Mouse (Mus musculus) thymus, adult 2 months (tissue): ENCODE data around the gene Cend1. TPM values are rescaled to one million over a fixed set of nuclear protein-coding genes. Genes with fewer than 3 reads are reported as not detected.
"Not testable (repeated sequence)": the region's sequence is repeated elsewhere in the genome, so short reads cannot be mapped to it uniquely, and the experiment has no call there.

ENCODE experiments used
- DNase-seq: peaks from one replicate; pipeline ENCODE4 v3.0.0; 2021
- H3K27ac ChIP-seq: fragments of 200-500 bp; 2 replicates; pipeline ENCODE4 v1.5.1; 2012; ENCODE audit warnings: low read length, control low read depth; ENCODE audit not compliant: control insufficient read depth, insufficient read depth
- H3K27me3 ChIP-seq: fragments of 200-500 bp; 2 replicates; pipeline ENCODE4 v1.6.1; 2012; ENCODE audit warnings: mild to moderate bottlenecking, low read length, moderate library complexity, mixed read lengths; ENCODE audit not compliant: control insufficient read depth, insufficient read depth
- H3K36me3 ChIP-seq: fragments of 200-500 bp; 2 replicates; pipeline ENCODE4 v1.6.1; 2012; ENCODE audit warnings: mild to moderate bottlenecking, low read length, moderate library complexity; ENCODE audit not compliant: control insufficient read depth, insufficient read depth
- H3K4me1 ChIP-seq: fragments of 200-500 bp; replicated peaks from 2 replicates; pipeline ENCODE4 v1.6.1; 2012; ENCODE audit warnings: low read length; ENCODE audit not compliant: control insufficient read depth, insufficient read depth
- H3K4me3 ChIP-seq: fragments of 200-500 bp; 2 replicates; pipeline ENCODE4 v1.5.1; 2012; ENCODE audit warnings: mild to moderate bottlenecking, low read length, control low read depth, moderate library complexity; ENCODE audit not compliant: control insufficient read depth, insufficient read depth
- CTCF ChIP-seq: fragments of 200-500 bp; IDR thresholded peaks from 2 replicates; pipeline ENCODE4 v1.5.1; 2012; ENCODE audit warnings: mild to moderate bottlenecking, control low read depth, low read length, moderate library complexity, borderline replicate concordance; ENCODE audit not compliant: control insufficient read depth, poor library complexity, insufficient read depth; ENCODE audit errors: extremely low read depth
- POLR2A ChIP-seq: fragments of 200-500 bp; IDR thresholded peaks from 2 replicates; pipeline ENCODE4 v1.6.1; 2012; ENCODE audit warnings: mild to moderate bottlenecking, low read length, control low read depth, moderate library complexity; ENCODE audit not compliant: control insufficient read depth, poor library complexity, insufficient read depth; ENCODE audit errors: extremely low read depth
- WGBS: fragments of 180-500 bp; shearing (Covaris S2); methylation state at CpG from one replicate; pipeline ENCODE4 v1.1.7; 2018; 5-methylcytosine and 5-hydroxymethylcytosine counted together
- polyA plus RNA-seq: library from polyadenylated mRNA; depleted of rRNA; stranded (reverse); fragments of >200 nt; gene quantifications from 2 replicates; pipeline ENCODE4 v1.2.3, GENCODE M21; 2012

The Cend1 gene
- polyA plus RNA-seq, 1 experiment = 0.63 TPM

DNA sequence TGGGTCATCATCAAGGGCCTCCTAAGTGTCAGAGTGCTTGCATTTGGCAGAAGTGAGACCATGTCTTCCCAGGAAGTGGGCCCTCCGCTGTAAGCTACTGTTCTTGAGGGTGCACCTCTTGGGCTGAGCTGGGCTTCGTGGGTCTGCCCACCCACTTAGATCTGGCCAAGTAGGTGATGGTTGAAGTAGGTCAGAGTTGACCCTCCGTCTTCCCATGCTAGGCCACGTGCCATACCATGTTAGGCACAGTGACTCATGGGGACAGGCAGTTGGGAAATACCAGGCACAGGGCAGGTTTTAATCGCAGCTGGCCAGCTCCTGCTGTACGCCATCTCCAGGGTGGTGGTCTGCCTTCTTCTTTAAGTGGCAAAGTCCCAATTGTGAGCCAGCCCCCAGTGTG lies 27.4 kb upstream of the Cend1 start:
- Histone ChIP-seq H3K27ac (no peak overlapping the region), H3K27me3 (no peaks in the 10 kb centered on the region; the same call in 1 of the 2 replicates), H3K4me1 (peaks cover 23% of the 10 kb centered on the region), H3K4me3 (no peak overlapping the region), H3K36me3 (no peaks in the 10 kb centered on the region)
- 91% methylated on average over 6 of the region's 6 CpGs for WGBS
- DNase-seq = no peak
- TF ChIP-seq CTCF = no peak
- TF ChIP-seq POLR2A = no peak

DNA sequence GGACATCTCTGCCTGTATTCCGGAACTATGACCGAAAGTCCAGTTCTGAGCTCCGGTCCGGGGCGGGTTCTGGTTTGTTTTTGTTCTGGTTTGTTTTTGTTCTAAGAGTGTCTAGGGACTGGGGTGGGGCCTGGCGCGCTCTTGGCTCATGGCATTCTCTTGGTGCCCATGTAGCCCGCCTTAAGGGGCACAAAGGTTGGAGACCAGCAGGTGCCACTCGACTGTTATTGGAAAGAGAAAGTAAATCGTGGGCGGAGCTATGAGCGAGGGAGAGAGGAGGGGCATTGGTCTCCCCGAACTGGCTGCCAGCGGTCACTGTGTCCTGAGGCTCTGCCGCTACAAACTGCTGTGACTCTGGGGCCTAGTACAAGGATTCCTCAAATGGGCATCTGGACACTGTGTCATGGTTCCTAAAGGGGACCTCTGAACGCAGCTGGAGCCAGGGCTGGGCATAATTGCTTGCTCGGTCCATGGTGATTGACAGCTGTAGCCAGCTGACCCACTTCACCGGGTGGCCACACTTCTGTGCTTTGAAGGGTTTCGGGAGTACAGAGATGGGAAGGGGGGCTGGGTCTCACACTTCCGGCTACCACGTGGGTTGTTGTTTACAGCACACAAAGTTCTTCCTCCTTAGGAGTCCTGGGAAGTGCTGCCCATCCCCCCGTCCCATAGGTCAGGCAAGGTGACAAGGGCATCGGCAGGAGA lies 26.5 kb upstream of the Cend1 start:
- WGBS = 2% methylated on average over 23 of the region's 23 CpGs
- Histone ChIP-seq H3K4me3 (peak overlapping the region; percentile 67), H3K36me3 (no peaks in the 10 kb centered on the region), H3K4me1 (peaks cover 20% of the 10 kb centered on the region), H3K27me3 (no peaks in the 10 kb centered on the region; the same call in 1 of the 2 replicates), H3K27ac (peak overlapping the region; percentile 11; the same call in 1 of the 2 replicates)
- DNase-seq = peak; percentile 54
- no peak for TF ChIP-seq CTCF
- no peak for TF ChIP-seq POLR2A

DNA sequence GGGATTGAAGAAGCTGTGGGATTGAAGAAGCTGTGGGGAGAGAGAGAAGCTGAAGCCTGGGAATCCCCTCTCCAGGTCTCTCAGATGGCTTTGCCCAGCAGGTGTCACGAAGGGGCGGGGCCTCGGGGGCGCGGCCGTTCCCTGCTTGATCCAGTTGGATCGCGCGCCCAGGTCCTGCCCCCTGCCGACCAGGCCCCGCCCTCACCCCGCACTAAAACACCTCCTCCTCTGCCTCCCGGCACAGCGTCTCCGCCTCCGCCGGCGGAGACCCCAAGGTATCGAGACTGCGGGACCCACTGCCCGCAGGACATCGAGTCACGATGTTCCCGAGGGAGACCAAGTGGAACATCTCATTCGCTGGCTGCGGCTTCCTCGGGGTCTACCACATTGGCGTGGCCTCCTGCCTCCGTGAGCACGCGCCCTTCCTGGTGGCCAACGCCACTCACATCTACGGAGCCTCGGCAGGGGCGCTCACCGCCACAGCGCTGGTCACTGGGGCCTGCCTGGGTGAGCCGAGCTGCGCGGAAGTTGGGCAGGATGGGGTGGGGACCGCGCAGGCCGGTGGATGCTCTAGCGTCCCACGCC lies 25.8 kb upstream of the Cend1 start, which contains the start of gene Pnpla2:
Pnpla2 (plus strand) TSS at position 232 of the 585 bp plus-strand sequence.
- H3K4me1 ChIP-seq = peaks cover 20% of the 10 kb centered on the region
- no peaks in the 10 kb centered on the region for H3K36me3 ChIP-seq
- WGBS = under 1% methylated on average over 44 of the region's 45 CpGs
- TF ChIP-seq POLR2A = peak; percentile 94
- TF ChIP-seq CTCF = 0 out of 2 replicates have a peak, but pooled peaks have one; percentile 42
- H3K27me3 ChIP-seq = no peaks in the 10 kb centered on the region
- peak within 1 kb of the TSS; percentile 11; the same call in 1 of the 2 replicates for H3K27ac ChIP-seq
- DNase-seq = peak; percentile 96
- peak within 1 kb of the TSS; percentile 67 for H3K4me3 ChIP-seq

DNA sequence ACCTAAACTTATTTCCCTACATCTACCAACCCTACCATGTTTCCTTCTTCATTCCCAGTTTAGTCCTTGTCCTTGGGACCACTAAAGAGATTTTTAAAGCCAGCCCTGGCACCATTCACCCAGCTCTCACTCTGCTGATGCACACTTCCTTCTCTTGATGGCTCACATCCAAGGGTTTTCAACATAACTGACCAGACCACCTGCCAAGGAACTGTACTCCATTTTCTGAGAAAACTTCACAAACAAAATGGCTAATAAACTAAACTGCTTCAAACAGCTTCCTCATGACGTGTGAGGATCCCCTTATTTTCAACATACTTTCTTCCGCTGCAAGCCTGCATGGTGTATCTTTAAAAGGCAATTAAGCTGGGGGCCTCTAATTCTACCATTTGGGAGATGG lies 24.3 kb upstream of the Cend1 start:
- 76% methylated on average over 2 of the region's 2 CpGs for WGBS
- peaks cover 1% of the 10 kb centered on the region; the same call in 1 of the 2 replicates for H3K36me3 ChIP-seq

DNA sequence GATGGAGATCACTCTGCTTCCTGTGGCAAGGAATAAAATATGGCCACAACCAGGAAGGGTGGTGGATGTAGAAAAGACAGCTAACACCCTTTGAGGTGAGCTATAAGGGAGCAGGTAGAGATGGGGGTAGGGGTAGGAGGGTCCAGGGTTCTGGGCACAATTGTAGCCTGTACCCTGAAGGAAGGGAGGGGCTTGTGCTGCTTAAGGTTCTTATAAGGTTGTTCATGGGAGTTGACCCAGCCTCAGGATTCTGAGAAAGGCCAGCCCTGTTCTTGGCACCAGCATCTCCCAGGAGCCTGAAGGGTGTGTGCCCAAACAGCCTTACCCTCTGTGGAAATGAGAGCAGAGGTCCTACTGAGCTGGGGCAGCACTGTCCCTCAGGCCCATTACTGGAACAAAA lies 22.6 kb upstream of the Cend1 start:
- no peak for DNase-seq
- Histone ChIP-seq H3K36me3 (peaks cover 3% of the 10 kb centered on the region; the same call in 1 of the 2 replicates), H3K27me3 (no peaks in the 10 kb centered on the region), H3K4me1 (peaks cover 25% of the 10 kb centered on the region), H3K4me3 (no peak overlapping the region), H3K27ac (no peak overlapping the region)
- TF ChIP-seq POLR2A (no peak), CTCF (no peak)

More for the DNA sequence above, 24.3 kb upstream of the Cend1 start:
- no peak for TF ChIP-seq POLR2A
- no peak for TF ChIP-seq CTCF
- Histone ChIP-seq H3K27ac (no peak overlapping the region), H3K4me3 (no peak overlapping the region), H3K27me3 (no peaks in the 10 kb centered on the region), H3K4me1 (peaks cover 22% of the 10 kb centered on the region)
- DNase-seq = no peak

DNA sequence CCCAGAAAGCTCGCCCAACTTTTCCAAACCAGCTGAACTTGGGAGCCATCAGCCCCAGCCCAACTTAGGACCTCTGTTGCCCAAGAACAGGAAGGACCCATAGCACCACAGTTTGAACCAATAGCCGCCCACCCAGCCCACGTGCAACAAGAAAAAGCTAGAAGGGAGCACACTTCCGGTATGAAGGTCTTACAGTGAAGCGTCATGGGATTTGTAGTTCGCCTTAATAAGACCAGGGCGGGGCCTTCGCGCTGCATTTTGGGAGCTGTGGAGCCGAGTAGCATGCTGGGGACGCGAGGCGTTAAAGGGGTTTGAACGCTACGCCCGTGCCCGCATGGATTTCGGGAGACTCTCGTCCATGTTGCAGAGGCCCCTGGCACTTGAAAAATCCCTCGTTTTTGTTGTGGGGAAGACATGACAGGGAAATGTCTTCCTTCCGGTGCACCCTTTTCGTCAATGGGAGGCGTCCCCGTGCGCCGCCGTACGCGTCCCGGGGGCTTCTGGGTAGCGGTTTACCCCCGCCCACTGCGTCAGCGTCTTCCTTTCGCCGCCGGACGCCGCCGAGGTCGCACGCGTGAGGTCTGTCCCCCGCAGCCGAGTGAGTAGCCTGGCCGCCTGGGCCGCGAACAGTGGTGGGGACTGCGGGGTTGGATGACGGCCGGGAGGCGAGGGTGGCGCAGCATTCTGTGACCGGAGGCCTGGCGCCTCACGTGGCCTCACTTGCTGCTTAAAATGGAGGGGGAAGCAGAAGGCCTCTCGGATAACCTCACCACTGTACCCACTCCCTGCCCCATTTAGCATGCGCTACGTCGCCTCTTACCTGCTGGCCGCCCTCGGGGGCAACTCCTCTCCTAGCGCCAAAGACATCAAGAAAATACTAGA lies 18.1 kb upstream of the Cend1 start, which contains the start of gene Rplp2:
Rplp2 (plus strand) TSS at position 261 of the 882 bp plus-strand sequence.
- H3K27ac ChIP-seq = peak within 1 kb of the TSS; percentile 79
- peak within 1 kb of the TSS; percentile 92 for H3K4me3 ChIP-seq
- no peaks in the 10 kb centered on the region for H3K27me3 ChIP-seq
- no peak; the same call in 1 of the 2 replicates for TF ChIP-seq CTCF
- TF ChIP-seq POLR2A = peak; percentile 85
- peaks cover 3% of the 10 kb centered on the region; the same call in 1 of the 2 replicates for H3K36me3 ChIP-seq
- peak; percentile 94 for DNase-seq
- peaks cover 21% of the 10 kb centered on the region for H3K4me1 ChIP-seq
- WGBS = under 1% methylated on average over 63 of the region's 63 CpGs

DNA sequence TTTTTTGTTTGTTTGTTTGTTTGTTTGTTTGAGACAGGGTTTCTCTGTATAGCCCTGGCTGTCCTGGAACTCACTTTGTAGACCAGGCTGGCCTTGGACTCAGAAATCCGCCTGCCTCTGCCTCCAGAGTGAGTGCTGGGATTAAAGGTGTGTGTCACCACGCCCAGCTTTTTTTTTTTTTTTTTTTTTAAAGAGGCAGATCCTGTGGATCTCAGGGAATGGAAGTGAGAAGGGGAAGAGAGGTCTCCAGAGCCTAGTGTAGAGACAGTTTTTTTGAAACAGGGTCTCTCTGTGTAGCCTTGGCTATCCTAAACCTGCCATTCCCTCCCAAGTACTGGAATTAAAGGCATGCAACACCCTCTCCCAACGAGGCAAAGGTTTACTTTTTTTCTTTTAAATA lies 17.1 kb upstream of the Cend1 start:
- not testable (repeated sequence) for H3K27ac ChIP-seq, H3K27me3 ChIP-seq, DNase-seq, H3K4me3 ChIP-seq, H3K36me3 ChIP-seq
- H3K4me1 ChIP-seq = peaks cover 24% of the 10 kb centered on the region
- WGBS = 93% methylated on average over 3 of the region's 3 CpGs
